Mouse (Mus musculus) right cerebral cortex, postnatal 25 days (tissue): ENCODE measurements at regions not wholly inside any gene's neighbourhood (a gene's known extent, or its start where the extent isn't known, plus 50 kb on each side); places are given as distances from the start of the nearest gene placed in this dataset.

Experiments
- DNase-seq: peaks from one replicate; pipeline ENCODE4 v3.0.0; 2022

DNA sequence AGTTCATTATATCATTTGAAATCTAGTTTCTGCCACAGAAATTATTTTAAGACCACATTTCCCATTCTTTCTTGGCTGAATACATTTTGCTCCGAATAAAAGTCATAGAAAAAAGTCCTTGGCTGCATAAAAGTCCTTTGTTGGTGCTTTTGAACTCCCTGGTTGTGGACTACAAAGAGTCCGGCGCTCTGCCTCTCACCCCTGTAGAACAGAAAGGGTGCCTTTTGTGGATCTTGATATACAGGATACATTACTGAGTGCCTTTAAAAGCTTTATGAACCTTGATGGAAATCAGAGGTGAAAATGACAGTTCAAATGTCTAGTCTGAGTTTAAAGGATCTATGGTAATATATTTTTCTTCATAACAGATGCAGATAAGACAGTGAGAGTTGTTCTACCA, 355.5 kb downstream of the Anxa1 start:
- DNase-seq: no peak

DNA sequence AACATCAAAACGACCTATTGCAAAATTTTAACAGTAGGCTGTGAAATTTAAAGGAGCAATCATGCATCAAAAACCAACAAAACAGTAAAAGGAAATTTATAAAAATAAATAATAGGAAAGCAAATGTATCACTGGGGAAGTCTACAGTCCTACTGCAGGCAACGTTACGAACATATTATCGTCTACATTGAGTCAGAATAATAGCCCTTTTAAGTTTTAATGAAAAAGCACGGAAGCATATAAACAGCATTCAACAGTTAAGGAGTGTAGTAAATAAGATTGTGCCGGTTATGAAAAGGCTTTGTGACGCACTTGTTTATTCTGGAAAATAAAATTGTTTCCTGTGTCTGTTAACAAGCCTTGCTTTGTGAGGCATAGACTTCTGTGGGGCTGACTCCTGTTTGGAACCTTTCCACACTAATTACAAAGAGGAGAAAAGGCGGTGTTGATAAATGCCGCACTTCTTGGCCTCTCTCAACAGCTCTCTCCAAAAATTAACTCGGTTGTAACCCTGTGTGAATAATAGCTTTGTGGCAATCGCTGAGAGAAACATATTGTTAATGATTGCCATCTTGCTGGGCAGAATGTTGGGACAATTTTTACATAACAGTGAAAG, 363.0 kb downstream of the Anxa1 start:
- no peak for DNase-seq

DNA sequence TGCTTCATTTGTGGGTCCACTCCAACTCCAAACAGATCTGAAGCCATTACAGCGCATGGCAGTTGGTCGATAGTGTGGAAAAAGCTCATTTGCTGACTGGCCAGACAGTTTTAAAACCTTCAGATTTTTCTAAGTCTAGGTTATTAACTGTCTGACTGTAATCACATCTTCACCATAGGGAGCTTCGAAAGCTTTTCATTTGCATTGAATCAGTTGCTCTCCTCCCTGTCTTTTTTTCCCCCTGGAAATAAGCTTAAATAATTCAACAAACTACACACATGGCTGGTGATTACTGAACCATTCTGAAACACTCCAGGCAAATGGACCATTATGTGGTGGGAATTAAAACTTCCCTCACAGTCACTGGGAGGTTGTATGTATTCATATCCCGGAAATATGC, 376.6 kb downstream of the Anxa1 start:
- DNase-seq: no peak

DNA sequence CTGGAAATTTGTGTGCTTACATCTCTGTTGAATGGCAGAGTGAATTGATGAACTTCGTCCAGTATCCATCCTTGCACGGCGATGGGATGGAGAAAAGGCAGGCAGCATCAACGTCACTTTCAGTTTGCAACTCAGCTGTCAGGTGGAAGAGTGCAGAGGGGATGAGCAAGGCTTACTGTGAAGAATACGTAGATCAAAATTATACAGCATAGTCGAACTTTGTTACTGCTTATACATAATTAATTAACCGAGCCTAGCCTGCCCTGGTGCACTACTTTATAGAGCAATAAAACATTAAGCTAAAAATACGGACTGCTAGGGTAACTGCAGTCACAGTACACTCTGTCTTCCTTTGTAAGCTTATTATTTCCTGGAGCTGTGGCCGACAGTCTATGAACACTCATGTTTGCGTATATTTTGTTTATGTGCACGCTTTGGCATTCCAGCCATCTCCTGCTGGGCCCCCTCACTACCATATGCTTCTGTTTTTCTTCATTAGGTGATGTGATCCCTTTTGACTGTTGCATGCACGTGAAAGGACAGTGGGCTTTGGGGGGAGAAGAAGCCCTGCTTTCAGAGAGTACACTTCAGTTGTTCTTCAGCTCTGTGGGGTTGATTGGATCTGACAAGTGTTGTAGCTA, 380.8 kb downstream of the Anxa1 start:
- DNase-seq: no peak

DNA sequence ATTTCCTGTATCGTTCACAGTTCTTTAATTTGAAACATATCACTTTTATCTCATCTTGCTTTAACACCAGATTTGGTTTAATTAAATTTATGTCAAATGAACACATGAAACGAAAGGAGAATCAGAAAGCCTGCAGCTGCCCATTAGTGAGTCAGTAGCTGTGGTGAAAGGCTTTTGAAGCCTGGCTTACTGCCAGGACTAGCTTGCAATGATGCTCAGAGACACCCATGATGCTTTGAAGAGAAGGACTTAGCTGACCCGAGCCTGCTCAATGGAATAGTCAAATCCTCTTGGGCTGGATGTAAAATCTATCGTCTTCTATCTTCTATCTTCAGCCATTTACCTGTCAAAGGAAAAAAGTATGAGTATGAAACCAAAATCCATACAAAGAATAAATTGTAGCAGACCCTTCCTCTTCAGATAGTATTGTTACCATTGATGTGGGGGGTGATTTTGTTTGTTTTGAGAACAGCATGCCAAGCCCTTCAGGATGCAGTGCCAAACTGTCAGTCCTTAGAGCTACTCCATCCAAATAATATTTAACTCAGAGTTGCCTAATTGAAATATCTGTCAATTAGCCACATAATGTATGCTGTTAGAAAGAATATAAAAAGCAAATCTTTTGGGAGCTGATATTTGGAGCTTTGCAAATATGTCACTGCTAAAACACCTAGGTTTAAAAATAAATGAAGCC, 384.7 kb downstream of the Anxa1 start:
- DNase-seq: no peak

DNA sequence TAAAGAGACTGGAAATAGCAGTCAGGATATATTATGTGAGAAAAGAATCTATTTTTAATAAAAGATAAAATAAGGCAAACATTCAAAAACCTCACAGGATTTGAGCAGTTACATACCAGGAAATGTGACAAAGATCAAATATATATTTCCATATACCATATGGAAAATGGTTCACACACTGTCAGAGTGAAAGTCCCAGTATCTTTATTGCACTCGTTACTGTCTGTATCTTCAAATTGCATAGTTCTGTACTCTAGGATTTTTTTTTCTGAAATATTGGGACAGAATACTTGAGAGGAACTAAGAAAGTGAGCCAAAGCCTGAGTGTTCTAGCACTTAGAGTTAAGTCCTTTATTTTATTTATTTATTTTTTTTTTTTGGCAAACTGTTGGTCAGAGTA, 403.5 kb downstream of the Anxa1 start:
- no peak for DNase-seq

DNA sequence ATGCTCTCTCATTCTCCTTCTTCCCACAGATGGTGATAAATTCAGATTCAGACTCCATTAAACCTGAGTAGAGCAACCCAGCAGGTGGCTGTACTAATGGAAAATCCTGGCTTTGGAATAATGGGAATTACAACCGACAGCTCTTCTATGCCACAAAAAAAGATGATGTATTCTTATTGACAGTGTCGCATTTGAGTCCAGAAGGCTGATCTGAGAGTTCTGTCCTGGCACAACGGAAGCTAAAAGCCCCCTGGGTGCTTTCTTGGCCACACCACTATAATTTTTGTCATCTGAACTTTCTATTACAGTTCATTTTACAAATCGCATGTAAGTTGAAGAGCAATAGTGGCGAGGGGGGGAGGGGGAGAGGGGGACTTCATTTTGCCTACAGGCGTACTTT, 411.9 kb downstream of the Anxa1 start:
- DNase-seq: no peak

DNA sequence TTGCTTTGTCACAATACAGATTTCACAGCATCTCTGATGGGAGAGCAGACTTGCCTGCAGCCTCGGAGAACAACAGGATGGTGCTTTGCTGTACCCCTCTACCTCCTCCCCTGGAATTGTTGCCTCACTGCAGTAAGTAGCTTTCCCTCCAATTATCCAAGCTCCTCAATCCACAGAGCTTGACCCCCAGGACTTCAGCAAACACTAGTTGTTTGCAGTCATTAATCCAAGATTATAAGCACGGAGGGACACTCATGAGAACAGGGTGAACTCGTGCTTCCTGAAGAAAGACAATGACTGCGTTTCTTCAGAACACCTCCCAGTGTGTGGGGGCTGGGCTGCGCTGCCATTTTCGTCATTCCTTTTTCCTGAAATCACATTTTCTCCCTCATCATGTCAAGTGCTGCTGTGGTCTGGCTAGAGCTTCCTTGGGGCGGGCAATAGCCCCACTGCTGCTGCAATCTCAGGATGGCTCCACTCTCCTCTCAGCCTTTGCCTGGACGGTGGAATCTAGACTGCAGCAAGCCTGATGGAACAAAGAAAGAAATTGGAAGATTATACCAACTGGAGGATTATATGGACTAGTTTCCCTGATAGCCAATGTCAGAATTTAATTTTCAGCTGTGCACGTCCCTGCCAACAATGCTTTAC, 413.0 kb downstream of the Anxa1 start:
- no peak for DNase-seq

DNA sequence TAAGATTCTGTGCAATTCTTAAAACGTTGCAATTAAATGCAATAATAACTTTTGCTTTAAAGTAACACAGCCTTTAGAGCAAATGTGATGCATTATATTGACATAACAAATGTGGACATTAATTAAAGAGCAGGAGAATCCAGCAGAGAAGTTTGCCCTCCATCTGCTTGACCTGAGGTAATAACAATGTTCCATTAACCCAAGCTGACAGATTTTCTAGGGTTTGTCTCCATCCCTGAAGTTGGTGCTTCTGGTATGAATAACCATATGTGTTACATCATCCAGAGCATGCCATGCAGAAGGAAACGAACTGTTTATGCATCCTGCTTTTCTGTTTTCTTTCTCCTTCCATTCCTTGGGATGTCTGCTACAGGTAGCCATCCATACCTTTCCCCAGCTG, 414.0 kb downstream of the Anxa1 start:
- no peak for DNase-seq

DNA sequence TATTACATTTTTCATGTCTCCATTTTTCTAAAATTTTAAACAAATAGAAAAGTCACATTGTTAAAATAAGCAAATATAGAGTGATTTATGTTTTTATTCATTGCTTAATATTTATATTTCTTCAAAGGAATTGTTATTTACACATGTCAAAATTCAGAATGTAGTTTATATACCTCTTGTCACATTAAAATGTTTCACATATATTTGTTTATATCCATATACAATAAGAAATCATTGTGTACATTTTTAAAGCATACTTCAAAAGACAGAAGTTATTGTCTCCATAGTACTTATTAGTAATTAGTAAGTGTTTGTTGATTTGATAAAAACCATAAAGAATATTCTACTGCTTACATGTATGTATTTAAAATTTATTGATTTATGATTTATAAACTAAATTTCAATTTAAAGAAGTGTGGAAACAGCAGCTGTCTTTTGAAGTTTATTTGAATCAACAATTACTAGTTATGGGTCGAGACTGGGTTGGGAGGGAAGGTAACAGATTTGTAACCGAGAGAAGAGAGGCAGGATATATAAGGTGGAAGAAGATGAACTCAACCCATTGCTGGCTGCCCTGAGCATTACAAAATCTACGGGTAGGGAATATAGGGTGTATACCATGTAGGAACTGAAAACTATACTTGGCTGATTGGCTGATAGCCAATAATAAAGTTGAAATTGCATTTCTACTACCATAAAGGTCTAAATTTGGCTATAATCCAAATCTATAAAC, 420.8 kb downstream of the Anxa1 start:
- DNase-seq: no peak

DNA sequence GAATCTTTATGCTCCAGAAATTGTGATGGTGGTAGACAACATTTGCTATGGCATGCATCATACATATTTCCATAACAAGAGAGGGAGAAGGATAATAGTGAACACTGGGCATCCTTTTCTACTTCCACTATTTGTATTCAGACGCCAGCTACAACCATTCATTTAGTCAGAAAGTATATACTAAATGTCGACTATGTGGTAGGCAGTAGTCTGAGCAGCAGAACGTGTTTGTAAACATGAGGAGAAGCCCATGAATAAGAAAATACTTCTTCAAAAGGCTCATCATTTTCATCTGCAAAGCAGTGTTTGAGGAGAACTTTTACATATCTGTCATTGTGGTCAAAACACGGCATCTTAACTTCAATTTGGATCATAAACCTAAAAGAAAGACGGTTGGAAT, 421.4 kb downstream of the Anxa1 start:
- DNase-seq: no peak

DNA sequence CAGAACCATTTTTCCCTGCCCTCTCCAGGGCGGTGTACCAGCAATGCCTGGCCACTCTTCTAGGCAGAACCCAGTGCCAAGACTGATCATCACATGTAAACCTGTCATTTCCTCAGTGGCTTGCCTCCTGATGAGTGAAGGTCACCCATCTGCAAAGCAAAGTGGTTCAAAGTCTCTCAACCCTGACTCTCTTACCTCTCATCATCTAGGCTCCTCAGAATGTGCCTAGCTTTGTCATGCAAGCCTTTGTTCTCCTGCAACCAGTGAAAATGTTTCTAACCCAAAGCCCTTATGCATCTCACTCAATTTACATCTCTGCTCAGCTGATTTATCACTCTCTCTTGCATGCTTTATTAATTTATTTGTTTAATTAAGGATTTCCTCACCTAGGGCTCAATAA, 445.5 kb downstream of the Anxa1 start:
- DNase-seq: no peak

DNA sequence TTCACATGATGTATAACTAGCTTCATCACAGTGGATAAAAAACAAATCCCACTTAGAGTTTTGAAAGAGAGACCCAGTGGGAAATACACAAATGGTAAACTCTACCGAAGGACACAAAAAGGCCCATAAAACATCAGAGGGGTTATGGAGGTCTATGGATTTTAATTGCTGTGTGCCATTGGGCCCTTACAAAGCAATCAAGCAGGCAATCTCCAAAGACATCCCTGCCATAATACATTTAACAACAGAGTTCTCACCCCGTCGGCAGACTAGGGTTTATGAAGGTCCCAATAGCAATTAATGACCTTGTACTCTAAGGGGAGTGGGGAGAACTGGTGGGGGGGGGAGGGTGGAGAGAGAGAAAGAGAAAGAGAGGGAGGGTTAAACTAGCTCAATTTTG, 448.0 kb downstream of the Anxa1 start:
- DNase-seq: no peak

DNA sequence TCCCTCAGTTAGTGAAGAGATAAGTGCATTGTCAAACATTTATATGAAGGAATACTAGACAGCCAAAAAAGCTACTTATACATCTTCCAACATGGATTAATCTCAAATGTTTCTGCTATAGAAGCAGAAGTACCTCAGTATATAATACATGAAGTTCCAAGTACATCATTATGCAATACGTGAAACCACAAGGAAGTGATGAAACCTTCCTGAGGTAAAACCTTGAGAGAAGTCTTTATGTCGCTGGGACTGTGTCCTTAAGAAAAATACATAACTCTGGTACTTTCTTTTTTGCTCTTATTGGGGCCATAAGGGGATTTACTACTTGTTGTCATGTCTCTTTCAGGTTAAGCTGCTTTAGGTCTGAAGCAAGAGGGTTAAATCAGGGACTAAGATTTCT, 469.6 kb downstream of the Anxa1 start:
- DNase-seq: no peak

DNA sequence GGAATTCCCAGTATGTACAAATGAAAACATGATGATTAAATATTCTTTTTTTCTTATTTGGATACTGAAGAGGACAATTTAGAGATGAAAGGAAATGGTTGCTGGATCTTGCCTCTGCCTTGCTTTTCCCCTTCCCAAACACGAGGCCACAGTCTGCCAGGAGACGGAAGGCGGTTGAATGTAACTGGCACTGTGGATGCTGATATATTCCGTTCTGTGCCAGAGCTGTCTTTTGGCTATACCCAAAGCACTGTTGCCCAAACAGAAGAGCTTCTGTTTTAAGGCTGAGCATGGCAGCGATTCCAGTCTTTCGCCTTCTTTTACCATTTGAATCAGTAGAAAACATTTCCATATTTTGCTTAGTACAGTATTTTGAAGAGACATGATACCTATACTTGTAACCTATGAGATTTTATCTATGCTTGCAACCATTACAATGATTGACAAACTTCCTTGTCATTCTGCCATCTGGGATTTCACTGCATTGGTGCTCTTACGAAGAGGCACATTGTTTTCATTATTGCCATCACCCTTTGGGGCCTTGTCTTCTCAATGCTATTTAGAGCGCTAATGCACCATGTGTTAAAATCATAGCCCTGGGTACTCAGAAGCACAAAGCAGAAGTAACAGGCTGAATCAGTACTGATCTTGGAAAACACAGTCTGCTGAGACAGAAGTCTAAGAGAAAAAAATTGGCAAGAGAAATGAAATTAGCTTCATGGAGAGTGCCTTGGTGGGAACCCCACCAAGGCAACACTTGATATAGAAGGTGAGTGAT, 504.6 kb downstream of the Anxa1 start:
- peak; percentile 8 for DNase-seq

DNA sequence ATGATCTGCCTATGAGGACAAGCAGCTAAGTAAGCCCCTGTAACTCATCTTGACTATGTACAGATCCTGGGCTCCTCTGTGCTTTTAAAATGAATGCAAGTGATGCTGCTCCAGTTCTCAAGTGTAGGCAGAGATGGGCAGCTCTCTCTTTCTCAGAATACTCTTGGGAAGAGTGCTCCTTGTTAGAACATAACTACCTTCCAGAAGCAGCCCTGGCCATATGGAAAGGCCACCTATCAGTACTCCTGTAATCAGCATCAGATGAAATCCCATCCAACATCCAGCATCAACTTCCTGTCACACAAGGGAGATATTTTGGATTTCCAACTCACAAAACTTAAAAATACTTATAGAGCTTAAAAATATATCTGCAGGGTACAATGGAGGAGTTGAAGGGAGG, 509.8 kb downstream of the Anxa1 start:
- DNase-seq: no peak

DNA sequence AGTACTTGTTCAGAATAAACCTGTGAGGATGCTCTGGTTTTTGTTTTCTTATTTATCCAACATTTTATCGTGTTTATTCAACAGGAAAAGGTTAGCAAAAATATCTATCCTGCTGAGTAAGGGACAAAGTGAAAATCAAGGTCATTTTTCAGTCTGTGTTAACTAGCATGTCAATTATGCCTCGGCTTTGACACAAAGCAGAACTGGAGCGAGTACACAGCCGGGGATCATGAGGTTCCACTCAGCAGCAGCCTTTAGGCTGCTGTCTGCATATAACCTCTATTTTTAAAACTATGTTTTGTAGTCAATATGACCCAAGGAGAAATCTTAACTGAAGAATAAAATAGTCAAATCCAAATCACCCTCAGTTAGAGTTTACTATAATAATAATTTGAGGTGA, 542.6 kb downstream of the Anxa1 start:
- DNase-seq: no peak

DNA sequence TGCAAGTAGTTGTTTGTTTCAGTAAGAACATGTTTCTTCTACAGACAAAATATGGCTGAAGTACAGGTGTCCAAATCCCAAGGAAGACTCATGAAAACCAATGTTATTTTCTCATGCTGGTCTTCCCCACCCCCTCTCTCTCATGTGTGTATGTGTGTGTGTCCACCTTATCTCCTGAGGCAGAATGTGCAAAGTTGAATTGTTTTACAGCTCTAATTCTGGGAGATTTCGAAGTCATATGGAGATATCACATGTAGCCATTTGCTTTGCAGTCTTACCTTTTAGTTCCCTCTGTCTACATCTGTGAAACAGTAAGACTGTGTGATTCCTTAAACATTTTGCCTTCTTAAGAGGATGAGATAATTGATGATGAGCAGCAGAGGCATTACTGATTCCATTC, 582.8 kb downstream of the Anxa1 start:
- DNase-seq: no peak

DNA sequence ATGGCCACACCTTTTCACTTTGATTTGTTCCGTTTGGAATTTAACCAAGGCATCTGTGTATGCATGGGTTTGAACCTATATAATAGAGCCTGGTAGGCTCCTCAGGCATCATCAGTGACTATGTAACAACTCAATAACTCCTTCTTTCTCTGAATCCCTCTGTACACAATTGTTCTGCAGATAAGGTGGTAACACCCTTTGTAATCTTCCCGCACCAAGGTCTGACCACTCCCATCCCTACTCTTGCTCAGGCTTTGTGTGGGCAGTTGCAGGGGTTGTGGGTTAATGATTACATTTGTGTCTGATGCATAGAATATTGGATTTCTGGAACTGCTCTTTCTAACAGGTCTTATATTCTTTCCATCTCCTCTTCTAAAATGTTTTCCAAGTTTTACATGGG, 596.9 kb downstream of the Anxa1 start:
- no peak for DNase-seq

DNA sequence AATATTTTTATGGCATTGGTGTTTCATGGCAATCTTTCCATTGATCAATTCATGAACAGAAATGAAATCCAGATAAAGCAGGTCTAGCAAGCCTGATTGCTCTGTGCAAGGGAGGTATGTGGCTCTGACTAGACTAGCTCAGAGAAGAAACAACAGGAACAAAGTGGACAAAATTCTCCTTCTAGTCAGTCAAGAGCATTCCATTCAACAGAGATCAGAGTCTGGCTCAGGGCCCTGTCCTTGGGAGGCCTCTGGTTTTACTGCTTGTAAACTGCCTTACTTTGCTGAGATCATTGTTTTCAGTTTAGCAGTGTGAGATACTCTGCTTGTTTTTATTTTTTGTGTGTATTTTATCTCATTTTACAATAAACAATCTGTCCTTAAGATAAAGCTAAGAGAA, 607.2 kb downstream of the Anxa1 start:
- no peak for DNase-seq

DNA sequence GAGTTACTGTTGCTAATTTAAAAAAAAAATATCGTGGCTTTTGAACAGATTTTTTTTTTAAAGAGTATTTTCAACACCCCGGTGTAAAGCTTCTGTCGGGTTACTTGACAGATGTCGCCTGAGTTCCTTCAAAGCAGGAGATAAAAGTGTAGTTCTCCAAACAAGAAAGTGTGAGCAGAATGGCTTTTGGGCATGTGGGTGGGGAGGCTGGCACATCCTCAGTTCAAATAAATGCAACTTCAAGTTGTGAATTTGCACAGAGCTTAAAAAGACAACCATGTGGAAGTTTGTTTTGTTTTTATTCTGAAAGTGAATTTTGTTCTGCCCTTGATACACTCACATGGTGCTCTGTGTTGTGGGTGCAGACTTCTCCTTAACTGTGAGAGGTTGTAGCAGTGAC, 612.9 kb downstream of the Anxa1 start:
- peak; percentile 13 for DNase-seq

DNA sequence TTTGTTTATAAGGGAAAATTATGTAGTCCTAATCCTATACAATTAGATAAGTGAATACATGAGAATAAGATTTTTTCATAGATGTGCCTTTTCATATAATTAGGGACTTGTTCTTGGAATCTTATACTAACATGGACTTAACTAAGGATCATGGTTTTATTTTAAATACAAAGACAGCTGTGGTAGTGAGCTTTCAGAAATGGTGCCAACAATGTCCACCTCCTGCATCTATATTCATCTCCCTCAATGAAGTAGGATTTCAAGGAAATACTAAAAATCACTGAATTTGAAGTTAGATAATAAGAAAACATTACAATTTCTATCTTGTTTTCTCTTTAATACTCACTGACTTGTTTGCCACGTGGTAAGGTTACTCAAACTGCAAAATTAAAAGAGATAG, 619.8 kb downstream of the Anxa1 start:
- DNase-seq: no peak
